Mouse (Mus musculus) kidney, adult 9 months (tissue): Measurements from ENCODE around the gene Phldb3.
A peak's percentile ranks its signal among the peaks of the same experiment; 100 is the strongest.

ENCODE experiments used
- DNase-seq: peaks from one replicate; pipeline ENCODE4 v3.0.0; 2022

Gene Phldb3

GRCm38 (mm10) chr7:24637046-24637445 is 26.5 kb downstream of the Phldb3 start:
- DNase-seq: no peak

DNA sequence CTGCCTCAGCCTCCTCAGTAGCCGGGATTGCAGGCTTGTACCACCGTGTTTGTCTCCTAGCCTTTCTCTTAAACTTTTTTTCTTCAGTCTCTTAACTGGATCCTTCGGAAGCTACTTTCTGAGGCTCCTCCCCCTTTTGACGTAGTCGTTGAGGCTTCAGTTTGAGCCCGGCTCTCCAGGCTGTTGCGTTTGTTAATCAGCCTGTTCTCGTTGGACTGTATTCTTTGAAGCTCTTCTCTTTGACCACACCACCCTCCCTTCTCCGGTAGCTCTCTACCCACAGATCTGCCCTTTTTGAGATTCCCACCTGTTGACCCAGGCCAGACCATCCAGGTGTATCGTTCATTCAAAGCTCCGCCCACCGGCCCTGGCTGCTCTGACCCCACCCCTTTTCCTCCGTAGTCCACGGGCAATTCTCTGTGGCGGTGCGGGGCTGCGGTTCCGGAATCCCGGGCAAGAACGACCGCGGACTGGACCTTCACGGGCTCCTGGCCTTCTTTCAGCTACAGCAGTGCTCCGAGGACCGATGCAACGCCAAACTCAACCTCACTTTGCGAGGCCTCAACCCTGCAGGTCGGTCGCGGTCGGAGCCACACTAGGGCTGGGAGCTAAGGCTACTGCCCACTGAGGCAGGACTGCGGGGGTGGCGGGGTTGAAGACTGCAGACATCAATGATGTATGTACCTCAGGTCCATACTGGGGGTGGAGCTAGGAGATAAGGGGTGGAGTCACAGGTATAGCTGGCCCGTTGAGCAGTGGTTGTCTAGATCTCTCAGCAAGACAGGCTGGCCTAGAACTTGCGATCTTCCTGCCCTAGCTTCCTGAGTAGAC is 27.7 kb downstream of the Phldb3 start:
- DNase-seq: peak; percentile 27

- DNase-seq: no peak
These were observed 29.9 kb downstream of the Phldb3 start for GRCm38 (mm10) chr7:24640450-24640849.

DNA sequence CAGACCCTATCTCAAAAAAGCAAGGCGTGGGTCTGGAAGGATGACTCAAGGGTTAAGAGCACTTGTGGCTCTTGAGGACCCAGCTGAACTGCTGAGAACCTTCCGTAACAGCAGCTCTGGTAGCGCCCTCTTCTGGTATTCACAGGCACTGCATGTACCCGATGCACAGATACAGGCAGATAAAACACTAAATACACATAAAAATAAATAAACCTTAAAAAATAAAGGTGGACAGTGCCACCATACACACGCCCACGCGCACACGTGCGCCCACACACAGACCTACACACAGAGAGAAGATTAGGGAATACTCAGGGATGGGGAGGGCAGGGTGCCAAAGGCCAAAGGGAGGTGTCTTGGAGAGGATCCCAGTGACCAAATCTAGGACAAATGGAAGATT is 31.9 kb downstream of the Phldb3 start:
- peak; percentile 78 for DNase-seq

DNA sequence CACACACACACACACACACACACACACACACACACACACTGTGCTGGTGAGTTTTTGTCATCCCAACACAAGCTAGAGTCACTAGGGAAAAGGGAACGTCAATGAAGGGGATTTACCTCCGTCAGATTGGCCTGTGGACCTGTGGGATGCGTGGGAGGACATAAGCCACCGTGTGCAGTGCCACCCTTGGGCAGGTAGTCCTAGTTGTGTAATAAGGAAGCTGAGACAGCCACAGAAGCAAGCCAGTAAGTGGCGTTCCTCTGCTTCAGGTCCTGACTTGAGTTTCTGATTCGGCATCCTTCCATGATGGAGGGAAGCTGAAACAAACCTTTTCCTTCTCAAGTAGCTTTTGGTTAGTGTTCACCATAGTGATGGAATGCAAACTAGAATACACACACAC is 33.9 kb downstream of the Phldb3 start:
- no peak for DNase-seq

DNA sequence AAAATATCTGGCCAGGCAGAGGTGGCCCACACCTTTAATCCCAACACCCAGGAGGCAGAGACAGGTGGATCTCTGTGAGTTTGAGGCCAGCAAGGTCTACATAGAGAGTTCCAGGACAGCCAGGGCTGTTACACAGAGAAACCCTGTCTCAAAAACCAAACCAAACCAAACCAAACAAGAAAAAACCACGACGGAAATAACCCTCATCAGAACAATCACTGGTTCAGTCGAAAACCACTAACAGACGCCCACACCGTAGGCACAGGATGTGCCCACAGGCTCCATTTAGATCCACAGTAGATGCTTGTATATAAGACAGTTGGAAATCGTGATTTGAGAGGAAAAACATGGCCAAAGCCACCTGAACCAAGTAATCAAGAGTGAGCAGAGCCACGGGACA is 34.4 kb downstream of the Phldb3 start:
- no peak for DNase-seq

GRCm38 (mm10) chr7:24646486-24646885 is 35.9 kb downstream of the Phldb3 start:
- DNase-seq: no peak

DNA sequence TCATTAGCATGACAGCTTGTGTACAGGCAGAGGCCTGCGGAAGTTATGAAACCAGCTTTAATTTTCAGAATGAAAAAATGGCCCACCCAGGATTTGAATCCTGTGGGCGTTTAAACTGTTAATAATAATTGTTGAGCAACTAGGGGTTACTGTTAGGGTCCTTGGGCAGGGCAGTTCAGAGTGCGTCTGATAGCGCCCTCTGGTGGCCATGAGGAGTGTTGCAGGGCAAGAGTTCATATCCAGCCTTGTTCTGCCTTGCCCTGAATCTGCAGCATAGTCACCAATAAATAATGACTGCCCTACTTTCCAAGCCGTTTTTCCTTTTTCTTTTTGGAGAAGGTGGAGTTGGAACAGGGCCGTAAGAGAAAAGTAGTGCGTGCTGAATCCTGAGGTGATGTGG is 43.1 kb downstream of the Phldb3 start:
- peak; percentile 83 for DNase-seq

DNA sequence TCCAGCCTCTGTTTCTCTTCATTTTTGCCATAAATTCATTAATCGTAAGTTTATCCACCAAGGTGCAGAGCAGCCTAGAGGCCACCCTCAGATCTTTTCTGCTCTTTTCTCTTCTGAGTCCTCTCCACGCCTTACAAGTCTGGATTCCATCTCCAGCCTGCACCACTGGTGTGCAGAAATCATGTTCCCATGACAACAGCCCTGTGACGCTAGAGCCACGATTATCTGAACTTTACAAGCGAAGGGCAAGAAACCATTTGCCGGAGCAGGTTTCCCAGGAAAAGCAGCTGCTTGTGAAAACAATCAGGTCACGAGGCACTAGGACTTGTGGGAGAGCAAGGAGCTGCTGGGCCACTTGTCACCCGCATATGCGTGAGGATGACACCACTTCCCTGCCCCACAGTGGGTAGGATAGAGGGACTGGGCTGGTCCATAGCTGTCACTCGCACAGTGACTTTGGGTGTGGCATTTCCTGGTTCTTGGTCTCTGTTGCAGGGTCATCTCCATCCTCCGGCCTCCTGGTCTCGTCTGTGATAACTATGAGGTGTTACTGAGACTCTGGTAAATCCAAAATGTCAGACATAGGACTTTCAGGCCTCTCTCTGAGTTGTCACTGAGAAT is 49.3 kb downstream of the Phldb3 start:
- no peak for DNase-seq

DNA sequence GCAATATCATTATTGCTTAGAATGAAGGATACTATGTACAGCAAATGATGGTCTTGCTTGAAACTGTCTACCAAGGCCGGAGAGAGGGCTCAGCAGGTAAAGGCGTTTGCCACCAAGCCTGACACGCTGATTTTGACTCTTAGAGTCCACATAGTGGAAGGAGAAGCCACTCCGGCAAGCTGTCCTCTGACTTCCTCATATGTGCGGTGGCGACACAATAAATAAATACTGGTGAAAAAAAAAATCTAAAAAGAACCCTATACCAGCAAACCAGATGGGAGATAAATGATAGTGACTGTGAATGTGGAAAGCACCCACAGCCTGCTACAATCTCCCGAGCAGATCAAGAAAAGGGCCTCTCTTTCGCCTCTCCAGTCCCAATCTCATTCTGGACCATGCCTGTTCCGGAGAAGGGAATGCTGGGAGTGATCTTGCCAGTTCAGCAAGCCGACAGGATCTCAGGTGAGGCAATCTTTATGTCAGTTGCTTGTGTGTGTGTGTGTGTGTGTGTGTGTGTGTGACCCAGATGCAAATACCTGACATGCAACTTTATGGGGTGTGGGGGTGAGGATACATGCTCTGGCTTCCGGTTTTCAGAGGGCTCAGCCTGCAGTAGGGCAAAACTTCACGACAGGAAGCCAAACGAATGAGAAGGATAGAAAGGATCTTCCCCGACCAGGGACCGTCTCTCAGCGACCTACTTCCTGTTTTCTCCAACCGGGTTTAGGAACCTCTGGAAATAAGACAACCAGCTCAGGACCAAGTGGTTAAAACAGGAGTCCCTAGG is 50.7 kb downstream of the Phldb3 start:
- DNase-seq: no peak

GRCm38 (mm10) chr7:24662575-24662974 is 52.0 kb downstream of the Phldb3 start:
- DNase-seq: peak; percentile 62

GRCm38 (mm10) chr7:24664301-24664700 is 53.7 kb downstream of the Phldb3 start:
- no peak for DNase-seq

GRCm38 (mm10) chr7:24664959-24665358 is 54.4 kb downstream of the Phldb3 start:
- DNase-seq: no peak

GRCm38 (mm10) chr7:24671944-24672439 is 61.4 kb downstream of the Phldb3 start:
- no peak for DNase-seq

- DNase-seq: no peak
These were observed 66.0 kb downstream of the Phldb3 start, which contains the start of gene Tex101 for GRCm38 (mm10) chr7:24676575-24676974. Gene Tex101, minus strand, starts transcription at chr7:24676675.
